Mouse (Mus musculus) ovary, postnatal 14 days (tissue): ENCODE data around the gene Clcn1.

Experiments
- DNase-seq: peaks from one replicate; pipeline ENCODE4 v3.0.0; 2022; ENCODE audit warnings: low spot score

The Clcn1 gene

DNA sequence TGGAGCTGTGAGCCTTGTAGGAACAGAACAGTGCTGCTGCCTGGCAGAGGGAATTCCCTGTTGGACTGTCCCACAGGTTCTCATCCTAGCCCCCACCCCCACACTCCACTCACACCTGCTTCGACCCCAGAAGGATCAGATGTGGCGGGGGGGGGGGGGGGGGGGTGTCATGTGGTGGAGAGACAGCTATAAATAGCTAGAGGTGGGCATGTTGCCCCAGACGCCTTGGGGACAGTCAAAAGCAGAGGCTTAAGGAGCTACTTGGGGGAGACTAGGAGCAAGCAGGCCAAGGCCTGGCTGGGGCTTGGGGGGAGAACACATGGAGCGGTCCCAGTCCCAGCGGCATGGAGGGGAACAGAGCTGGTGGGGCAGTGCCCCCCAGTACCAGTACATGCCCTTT is at the start of gene Clcn1:
TSS of gene Clcn1 (plus strand) at position 238 of the 400 bp plus-strand sequence.
- no peak for DNase-seq

DNA sequence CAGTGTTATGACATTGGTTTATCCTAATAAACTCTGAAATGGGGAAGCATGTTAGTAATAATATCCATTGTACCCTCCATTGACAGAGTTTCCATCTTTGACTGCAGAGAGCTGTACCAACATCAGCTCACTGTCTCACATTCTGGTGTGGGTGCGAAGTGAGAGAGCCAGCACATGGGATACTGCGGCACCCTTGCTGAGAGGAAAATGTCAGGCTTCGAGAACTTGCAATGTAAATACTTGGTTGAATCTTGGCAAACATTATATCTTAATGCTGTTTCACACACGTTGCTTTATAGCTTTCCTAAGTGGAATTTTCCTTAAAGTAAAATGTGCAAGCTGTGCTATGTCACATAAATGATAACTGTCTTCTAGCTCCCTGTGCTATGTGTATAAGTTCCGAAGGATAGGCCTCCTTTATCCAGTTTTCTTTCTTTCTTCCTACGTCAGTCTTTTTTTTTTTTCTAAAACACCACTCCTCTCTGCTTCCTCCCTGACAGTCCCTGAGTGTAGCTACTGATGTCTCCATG is 49.1 kb upstream of the Clcn1 start:
- no peak for DNase-seq

DNA sequence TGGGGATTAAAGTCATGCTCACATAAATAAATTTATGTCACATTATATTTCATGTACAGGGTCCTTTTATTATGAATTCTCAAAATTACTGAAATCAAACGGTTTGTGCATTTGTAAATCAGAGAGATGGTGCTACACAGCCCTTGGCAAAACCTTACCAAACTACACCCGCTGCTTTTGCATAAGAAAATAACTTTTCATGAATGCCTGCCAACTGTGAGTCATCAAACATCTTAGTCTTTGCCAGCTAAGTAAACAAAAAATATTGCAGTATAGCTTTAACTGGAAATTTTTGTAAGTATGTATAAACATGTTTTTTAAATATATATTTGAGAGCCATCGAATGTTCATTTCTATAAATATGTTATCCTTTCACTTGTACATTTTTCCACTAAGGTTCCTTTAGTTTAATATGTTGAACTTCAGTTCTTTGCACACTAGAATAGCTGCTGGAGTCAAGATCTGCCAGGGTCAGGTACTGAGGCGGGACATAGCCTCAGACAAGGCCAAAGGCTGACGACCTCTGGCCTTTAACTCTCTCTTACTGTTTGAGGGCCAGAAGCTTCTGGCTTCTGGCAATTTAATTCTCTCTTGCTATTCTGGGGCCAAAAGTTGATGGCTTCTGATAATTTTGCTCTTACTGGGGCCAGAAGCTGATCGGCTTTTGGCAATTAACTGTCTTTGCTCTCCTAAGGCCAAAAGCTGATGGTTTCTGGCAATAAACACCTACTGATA is 45.0 kb upstream of the Clcn1 start:
- DNase-seq, result no peak

DNA sequence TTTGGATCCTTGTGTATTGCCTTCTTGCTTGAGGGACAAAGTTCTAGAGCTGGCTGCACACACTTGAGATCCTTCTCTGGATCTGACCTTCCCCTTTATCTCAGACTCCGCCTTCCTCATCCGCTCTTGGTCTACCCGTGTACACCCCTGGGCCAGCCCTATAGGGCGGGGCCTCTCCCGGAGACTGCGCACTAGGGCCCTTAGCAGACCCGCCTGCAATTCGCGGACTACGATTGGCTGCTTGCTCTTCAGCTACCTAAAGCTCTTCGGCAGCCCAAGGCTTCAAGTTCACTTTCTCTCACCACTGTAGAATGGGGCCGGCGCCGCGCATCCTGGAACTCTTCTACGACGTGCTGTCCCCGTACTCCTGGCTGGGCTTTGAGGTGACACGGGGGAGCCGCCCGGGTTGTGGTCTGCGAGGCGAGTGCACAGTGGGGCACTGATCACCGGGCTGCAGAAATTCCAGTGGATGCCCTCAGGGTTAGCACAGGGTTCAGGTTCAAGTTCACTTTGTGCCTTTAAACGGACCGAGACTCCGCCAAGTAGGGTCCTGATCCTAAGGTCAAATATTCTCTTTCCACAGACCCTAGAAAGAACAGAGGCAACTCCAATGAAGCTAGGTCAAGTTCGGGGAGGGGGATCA is 40.7 kb upstream of the Clcn1 start, which contains the start of gene Gstk1:
TSS of gene Gstk1 (plus strand) at position 225 of the 643 bp plus-strand sequence.
- peak; percentile 52 for DNase-seq

DNA sequence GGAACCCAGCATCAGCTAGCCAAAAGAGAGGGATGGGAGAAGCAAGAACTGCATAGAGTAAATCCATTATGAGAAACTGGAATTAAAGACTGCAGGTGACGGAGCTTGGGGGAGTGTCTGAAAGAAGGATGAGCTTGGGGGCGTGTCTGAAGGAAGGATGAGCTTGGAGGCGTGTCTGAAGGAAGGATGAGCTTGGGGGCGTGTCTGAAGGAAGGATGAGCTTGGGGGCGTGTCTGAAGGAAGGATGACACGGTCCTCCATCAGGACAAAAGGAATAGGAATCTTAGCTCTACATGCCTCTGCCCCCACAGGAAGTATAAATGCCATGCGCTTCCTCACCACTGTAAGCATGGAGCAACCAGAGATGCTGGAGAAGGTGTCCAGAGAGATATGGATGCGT is 39.3 kb upstream of the Clcn1 start:
- DNase-seq, result no peak

DNA sequence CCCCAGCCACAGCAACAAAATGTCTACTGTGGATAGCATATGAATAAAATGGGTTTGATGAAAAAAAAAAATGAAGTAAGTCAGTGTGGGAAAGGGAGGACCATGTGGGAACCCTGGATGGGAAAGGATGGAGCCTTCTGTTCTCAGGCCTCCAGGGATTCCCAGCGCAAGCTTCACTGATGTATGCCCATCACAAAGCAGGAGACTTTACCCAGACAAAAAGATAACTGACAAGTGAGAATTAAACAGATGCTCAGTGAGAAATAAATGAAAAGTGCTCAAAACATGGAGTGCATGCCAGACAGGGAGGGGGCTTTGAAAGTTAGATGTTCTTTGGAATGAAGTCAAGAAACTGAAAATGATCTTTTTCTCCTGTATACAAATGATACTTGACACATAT is 38.5 kb upstream of the Clcn1 start:
- no peak for DNase-seq

DNA sequence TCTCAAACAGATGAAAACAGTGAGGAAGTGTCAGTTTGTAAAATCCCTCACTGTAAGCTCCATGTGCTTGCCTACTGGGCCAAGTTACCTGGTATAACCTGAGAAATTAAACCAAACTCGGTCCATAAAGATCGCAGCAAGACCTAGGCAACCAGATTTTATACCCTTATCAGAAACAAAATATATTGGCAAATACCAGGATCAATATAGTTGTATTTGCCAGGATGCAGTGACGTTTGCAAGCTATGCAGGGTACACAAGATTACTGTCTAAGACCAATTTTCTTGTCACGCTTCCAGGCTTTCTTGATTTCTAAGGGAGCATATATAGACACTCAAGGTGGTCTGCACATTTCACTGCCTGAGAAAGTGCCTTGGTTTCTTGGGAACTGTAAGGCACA is 34.7 kb upstream of the Clcn1 start:
- no peak for DNase-seq

DNA sequence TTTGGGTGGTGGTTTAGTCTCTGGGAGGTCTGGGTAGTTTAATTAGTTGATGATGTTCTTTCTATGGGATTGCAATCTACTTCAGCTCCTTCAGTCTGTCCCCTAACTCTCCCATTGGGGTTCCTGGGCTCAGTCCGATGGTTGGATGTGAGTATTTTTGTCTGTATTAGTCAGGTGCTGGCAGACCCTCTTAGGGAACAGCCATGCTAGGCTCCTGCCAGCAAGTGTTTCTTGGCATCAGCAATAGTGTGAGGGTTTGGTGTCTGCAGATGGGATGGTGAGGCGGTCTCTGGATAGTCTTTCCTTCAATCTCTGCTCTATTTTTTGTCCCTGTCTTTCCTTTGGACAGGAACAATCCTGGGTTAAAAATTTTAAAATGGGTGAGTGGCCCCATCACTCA is 33.4 kb upstream of the Clcn1 start:
- DNase-seq, result no peak

DNA sequence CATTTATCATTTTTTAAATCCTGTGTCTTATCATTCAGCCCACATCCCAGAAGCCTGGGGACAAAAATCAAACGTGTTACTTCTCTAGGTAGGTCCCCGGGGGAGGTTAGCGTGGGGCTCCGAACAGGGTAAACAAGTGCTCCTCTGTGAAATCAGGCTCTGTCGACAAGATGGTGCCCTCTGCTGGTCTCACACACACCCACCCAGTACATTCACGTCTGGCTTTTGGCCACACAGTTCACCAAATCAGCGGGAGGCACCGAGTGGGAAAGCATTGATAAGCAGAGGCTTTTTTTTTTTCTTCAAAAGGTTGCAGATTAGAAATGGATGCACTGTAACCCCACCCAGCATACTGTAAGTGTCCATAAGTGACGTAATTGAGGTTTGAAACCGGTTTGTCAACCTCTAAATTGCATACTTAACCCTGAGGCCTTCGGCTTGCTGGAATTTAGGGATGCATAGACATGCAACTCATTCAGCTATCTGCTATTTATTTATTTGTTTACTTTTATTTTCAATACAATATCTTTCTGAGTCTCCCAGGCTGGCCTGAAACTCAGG is 29.1 kb upstream of the Clcn1 start:
- DNase-seq, result no peak

DNA sequence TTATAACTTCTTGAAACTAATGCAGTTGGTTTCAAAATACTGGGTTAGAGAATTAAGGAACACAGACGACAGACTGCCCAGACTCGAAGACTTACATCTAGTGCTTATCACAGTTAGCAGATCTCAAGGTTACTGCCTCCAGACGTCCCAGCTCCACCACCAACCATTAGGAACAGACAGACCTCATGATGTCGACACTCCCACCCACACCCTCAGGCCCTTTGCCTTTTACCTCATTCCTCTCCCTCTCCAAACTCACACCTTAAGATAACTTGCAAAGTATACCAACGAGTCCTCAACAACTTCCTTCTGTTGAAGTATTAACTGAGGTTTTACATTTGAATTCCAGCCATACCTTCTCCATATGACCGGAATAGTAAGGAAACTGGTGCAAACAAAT is 26.1 kb upstream of the Clcn1 start:
- DNase-seq, result no peak

DNA sequence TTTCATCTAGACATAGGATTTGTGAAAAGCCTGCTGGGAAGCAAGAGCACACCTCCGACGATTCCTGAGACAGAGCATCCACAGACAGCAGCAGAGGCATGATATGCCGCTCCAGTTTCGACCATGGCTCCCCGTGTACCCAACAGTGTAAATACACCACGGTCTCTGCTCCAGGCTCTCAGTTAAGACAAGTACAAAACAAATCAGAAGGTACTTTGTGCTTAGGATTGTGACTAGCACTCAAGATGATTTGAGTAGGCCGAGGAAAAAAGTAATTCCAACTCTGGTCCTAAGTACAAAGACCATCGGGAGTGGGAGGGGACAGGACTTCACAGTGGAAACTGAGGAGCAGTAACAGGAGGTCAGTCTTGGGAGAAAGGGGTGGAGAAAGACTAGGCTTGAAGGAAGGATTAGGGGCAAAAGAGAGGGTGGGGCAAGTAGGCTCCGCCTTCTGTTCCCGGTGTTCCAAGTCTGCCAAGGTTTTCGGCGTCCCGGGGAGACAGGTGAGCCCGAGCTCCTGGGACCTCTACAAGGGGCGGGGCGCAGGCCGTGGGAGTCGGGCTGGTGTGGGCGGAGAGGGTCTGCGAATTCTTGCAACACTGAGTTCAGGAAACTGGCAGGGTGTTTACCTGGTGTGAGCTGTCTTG is 24.8 kb upstream of the Clcn1 start, which contains the start of gene Tmem139:
TSS of gene Tmem139 (plus strand) at position 447 of the 647 bp plus-strand sequence.
- no peak for DNase-seq

DNA sequence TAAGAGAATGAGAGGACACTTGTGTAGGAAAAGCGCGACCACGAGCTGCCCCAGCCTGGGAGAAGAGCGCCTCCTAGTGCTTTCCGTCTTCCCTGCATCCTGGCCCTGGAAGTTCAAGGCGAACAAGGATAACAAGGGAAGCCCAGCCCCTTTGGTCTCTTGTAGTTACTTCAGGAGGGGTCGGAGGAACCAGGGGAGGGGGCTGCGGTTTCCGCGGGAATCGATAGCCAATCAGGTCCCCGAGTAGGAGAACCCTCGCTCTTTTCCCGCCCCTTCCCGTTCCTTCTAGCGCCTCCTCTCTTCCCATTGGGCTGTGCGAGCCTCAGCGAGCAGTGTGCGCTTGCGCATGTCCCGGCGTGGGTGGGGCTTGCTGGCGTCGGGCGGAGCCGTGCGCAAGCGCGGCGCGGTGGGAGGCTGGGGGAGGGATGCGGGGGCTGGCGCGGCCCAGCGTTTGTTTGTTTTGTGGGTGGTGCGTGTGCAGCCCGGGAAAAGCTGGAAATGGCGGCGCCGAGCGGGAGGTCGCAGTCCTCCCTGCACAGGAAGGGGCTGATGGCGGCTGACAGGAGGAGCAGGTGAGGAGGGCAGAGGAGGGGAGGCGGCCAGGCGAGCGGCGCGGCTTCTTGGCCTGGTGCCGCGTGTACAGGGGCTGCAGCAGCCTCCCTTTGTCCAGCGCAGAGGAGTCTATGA is 21.7 kb upstream of the Clcn1 start, which contains the start of gene Casp2:
TSS of gene Casp2 (plus strand) at position 360 of the 687 bp plus-strand sequence.
- DNase-seq, result peak; percentile 96

DNA sequence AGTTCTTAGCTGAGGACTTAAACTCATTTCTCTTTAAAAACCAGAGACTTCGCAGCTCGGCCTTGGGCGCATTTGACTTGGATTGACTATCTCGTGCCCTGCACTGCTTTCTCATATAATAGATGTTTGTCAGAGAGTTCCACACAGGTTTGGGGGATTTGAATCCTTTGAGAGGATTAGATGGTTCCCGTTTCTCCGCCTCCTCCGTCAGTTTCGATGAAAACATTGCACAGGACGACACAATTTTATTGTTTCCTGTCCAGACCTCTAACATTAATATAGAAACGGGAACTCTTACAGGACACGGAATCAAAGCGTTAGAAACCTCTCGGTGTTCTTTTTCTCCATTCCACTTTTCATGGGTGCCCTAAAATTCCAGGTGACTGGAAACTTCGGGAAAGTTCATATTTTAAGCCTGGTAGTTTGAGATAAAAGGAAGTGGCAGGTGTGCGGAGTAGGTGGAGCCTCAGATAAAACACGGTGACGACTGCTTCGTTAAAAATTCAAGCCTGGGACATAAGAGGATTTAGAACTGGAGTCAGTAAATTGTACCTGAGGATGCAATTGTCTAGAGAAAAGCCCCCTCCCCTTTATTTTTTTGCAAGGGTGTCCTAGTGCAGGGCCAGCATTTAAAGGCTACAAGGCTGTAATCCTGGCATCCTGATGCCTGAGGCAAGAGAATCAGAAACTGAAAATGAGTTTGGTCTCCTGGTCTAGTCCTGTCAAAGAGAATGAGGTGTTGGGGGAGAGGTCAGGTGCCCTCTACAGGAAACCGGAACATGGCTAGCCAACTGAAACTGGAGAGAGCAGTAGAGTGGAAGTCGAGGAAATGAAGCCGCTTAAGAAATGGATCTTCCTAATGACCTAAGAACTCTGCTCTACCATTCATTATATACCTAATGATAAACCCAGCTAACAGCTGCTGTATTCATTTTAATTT is 20.8 kb upstream of the Clcn1 start:
- no peak for DNase-seq

DNA sequence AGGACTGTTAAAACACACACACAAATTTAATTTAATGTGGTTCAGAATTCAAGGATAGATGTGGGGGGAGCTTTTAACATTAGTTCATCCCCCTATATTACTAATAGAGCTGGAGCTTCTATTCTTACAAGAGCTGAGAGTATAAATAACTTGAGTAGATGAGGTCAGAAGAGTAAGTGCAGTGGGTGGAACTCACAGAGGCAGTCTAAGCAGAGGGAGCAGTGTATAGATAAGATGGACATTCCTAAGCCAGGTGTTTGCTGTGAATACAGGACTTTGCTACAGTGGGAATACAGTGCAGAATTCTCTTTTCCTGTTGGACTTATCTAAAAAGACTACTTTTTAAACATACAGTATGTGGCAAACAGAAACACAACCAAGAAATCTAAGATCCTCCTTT is 15.7 kb upstream of the Clcn1 start:
- DNase-seq, result no peak

DNA sequence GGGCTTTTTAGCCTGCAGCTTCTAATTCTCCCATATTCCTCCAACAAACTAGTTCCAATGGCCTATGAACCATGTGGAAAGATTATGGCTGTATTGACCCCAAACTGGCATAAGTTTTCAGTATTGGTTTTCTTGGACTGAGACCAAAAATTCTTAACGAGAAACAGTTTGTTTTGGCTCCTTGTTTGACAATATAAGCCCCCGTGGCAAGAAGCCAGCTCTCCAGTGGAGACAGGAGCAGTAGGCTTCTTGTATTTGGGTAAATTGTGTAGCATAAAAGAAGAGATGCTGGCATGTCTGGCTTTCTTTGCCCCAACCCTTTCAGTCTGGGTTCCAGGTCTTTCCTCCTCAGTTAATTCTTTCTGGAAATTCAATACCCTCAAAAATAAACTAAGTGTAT is 10.3 kb upstream of the Clcn1 start:
- DNase-seq, result no peak

DNA sequence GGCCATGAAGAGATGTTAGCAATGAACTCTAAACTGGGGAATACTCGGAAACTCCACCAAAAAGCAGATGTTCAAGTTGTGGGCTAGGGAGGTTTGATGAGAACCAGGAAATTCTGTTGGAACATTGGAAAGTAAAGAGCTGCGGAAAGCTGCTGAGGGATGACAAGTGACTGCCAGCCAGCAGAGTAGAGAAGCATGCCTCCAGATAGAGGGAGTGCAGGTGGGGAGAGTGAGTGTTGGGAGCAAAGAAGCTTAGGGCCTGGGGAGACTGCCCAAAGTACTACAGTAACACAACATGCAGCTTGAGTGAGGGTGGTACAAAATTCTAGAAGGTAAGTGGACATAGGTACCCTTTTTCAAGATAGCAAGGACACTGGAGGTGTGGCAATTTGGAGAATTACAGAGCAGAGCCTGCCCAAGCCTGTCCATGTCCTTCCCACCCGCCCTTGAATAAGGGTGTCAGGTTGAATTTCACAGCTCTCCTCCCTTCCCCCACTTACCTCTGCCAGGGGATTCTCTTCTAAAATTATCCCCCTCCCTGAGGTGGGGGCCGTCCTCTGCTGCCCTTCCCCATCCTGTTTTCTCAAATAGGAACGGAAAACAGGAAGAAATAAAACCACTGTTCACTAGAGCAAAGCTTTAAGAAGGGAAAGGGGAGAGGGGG is 3.5 kb upstream of the Clcn1 start:
- DNase-seq, result no peak

DNA sequence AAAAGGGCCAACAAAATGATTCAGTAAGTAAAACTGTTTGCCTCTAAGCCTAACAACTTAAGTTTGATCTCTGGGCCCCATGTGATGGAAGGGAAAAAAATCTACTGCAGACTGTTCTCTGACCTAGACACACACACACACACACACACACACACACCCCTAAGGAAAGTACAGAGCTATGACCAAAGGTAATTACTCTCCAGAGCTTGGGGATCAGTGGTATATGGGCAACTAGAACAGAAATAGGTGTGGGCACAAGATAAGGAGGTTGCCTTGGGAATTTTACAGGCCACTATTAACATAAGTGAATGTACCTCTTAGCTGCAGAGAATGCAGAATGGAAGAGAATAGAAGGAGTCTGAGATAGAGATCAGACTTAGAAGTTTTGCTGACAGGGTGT is 1.1 kb downstream of the Clcn1 start:
- no peak for DNase-seq

DNA sequence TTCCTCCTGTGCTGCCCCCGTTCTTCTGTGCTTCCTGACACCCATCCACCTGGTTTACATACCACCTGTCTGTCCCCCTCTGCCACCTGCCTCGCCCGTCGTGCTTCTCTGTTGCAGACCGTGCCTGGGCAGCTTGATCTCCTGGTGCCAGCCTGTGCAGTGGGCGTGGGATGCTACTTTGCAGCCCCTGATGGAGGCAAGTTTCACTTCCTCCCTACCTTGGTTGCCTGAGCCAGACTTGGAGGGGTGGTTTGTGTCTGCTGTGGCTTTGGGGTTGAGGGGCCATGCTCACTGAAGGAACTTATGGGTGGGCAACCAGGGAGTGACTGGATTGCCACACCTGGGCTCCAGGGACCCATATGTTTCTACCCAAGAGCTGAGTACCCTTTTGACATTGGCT is 6.8 kb downstream of the Clcn1 start:
- no peak for DNase-seq

DNA sequence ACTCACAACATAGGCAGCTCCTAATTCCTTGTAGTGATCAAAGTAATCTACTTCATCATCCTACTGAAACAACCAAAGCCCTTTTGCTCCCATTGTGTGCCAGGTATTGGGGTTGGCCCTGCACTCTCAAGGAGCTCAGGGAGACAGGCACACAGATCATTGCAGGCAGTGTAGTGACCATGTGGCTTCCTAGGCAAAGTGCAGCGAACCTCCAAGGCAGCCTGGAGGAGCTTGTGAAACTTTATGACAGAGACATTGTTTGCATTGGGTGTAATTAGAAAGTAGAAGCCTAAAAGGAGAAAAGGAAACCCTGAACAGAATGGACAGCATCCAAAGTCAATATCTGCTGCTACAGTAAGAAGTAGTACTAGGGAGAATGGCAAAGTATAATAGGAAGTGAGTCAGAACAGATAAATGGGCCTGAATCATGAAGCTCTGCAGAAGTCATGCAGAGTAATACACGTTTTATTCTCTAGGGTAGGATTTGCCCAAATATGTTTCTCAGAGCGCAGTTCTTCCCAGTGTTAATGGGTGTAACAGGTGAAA is 9.1 kb downstream of the Clcn1 start:
- no peak for DNase-seq

DNA sequence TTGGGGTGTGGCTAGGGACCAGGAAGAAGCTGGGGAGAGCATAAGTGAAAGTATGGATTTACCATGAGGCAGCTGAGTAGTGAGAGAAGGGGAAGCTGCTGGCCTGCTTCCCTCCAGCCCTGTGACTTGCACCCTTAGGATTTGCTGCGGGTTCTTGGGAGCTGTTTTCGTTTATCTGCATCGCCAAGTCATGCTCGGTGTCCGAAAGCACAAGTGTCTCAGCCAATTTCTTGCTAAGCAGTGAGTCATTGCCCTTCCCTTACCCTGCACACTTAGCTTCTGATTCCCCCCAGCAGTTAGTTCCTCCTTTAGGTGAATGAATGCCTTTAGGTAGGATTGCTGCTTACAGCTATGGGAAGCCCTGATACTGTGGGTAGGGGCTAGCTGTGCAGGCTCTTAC is 12.9 kb downstream of the Clcn1 start:
- DNase-seq, result no peak
